Mouse (Mus musculus): ENCODE results near the gene Fndc3b. TPM values are rescaled to one million over a fixed set of nuclear protein-coding genes. Genes with fewer than 3 reads are reported as not detected.

Fndc3b gene
- polyA plus RNA-seq, 1 experiment, result 5.0 TPM

- Histone ChIP-seq H3K27ac (ENCODE audit: control insufficient read depth, insufficient read depth, low read depth, low read length) (no peak overlapping the region), H3K27me3 (ENCODE audit: control insufficient read depth, insufficient read depth, low read length) (no peaks in the 10 kb centered on the region), H3K4me1 (ENCODE audit: control insufficient read depth, insufficient read depth, low read length) (peaks cover 5% of the 10 kb centered on the region; the same call in 1 of the 2 replicates), H3K36me3 (ENCODE audit: control insufficient read depth, insufficient read depth, low read length) (no peaks in the 10 kb centered on the region), H3K4me3 (ENCODE audit: control insufficient read depth, low read depth, low read length) (no peak overlapping the region)
- TF ChIP-seq POLR2A (IDR thresholded peaks at IDR 0.05; ENCODE audit: control insufficient read depth, low read depth, low read length) (no peak), CTCF (IDR thresholded peaks at IDR 0.05; ENCODE audit: control insufficient read depth, insufficient read depth, insufficient replicate concordance, low read depth, low read length) (no peak)
These were observed 2.5 kb downstream of the Fndc3b start for GRCm38 (mm10) chr3:27708581-27708980.

DNA sequence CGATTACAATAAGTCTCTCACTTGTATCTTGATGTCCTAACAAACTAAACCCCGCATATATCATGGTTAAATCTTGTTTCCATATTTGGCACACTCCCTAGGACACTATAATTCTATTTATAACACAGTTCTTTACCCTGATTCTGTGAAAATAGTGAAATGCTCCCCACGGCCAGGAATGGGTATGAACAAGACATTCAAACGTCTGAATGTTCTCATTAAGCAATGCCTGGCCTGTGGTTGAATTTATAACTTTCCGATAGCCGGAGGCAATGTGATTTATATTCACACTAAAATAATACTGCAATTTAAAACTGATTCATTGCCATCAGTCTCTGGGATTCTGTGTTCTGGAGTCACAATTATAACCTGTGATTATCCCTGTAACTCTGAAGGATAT is 5.3 kb downstream of the Fndc3b start:
- Histone ChIP-seq H3K4me3 (ENCODE audit: control insufficient read depth, low read depth, low read length) (no peak overlapping the region), H3K27ac (ENCODE audit: control insufficient read depth, insufficient read depth, low read depth, low read length) (no peak overlapping the region)

GRCm38 (mm10) chr3:27705056-27705455 is 6.1 kb downstream of the Fndc3b start:
- H3K4me1 ChIP-seq (ENCODE audit: control insufficient read depth, insufficient read depth, low read length), result peaks cover 5% of the 10 kb centered on the region; the same call in 1 of the 2 replicates
- no peaks in the 10 kb centered on the region for H3K27me3 ChIP-seq (ENCODE audit: control insufficient read depth, insufficient read depth, low read length)
- no peak overlapping the region for H3K27ac ChIP-seq (ENCODE audit: control insufficient read depth, insufficient read depth, low read depth, low read length)
- no peak overlapping the region for H3K4me3 ChIP-seq (ENCODE audit: control insufficient read depth, low read depth, low read length)
- H3K36me3 ChIP-seq (ENCODE audit: control insufficient read depth, insufficient read depth, low read length), result no peaks in the 10 kb centered on the region
- no peak for TF ChIP-seq CTCF (IDR thresholded peaks at IDR 0.05; ENCODE audit: control insufficient read depth, insufficient read depth, insufficient replicate concordance, low read depth, low read length)
- TF ChIP-seq POLR2A (IDR thresholded peaks at IDR 0.05; ENCODE audit: control insufficient read depth, low read depth, low read length), result no peak

More for the DNA sequence above, 5.3 kb downstream of the Fndc3b start:
- TF ChIP-seq POLR2A (IDR thresholded peaks at IDR 0.05; ENCODE audit: control insufficient read depth, low read depth, low read length), result no peak
- no peak for TF ChIP-seq CTCF (IDR thresholded peaks at IDR 0.05; ENCODE audit: control insufficient read depth, insufficient read depth, insufficient replicate concordance, low read depth, low read length)
- Histone ChIP-seq H3K36me3 (ENCODE audit: control insufficient read depth, insufficient read depth, low read length) (no peaks in the 10 kb centered on the region), H3K27me3 (ENCODE audit: control insufficient read depth, insufficient read depth, low read length) (no peaks in the 10 kb centered on the region), H3K4me1 (ENCODE audit: control insufficient read depth, insufficient read depth, low read length) (peaks cover 5% of the 10 kb centered on the region; the same call in 1 of the 2 replicates)

- Histone ChIP-seq H3K27ac (ENCODE audit: control insufficient read depth, insufficient read depth, low read depth, low read length) (no peak overlapping the region), H3K4me1 (ENCODE audit: control insufficient read depth, insufficient read depth, low read length) (peaks cover 5% of the 10 kb centered on the region; the same call in 1 of the 2 replicates), H3K36me3 (ENCODE audit: control insufficient read depth, insufficient read depth, low read length) (no peaks in the 10 kb centered on the region), H3K4me3 (ENCODE audit: control insufficient read depth, low read depth, low read length) (no peak overlapping the region), H3K27me3 (ENCODE audit: control insufficient read depth, insufficient read depth, low read length) (no peaks in the 10 kb centered on the region)
- TF ChIP-seq POLR2A (IDR thresholded peaks at IDR 0.05; ENCODE audit: control insufficient read depth, low read depth, low read length) (no peak), CTCF (IDR thresholded peaks at IDR 0.05; ENCODE audit: control insufficient read depth, insufficient read depth, insufficient replicate concordance, low read depth, low read length) (no peak)
These were observed 6.5 kb downstream of the Fndc3b start for GRCm38 (mm10) chr3:27704641-27705040.

- no peak overlapping the region for H3K27ac ChIP-seq (ENCODE audit: control insufficient read depth, insufficient read depth, low read depth, low read length)
- peaks cover 2% of the 10 kb centered on the region; the same call in 1 of the 2 replicates for H3K4me1 ChIP-seq (ENCODE audit: control insufficient read depth, insufficient read depth, low read length)
- no peaks in the 10 kb centered on the region for H3K27me3 ChIP-seq (ENCODE audit: control insufficient read depth, insufficient read depth, low read length)
- no peaks in the 10 kb centered on the region for H3K36me3 ChIP-seq (ENCODE audit: control insufficient read depth, insufficient read depth, low read length)
- no peak for TF ChIP-seq POLR2A (IDR thresholded peaks at IDR 0.05; ENCODE audit: control insufficient read depth, low read depth, low read length)
- TF ChIP-seq CTCF (IDR thresholded peaks at IDR 0.05; ENCODE audit: control insufficient read depth, insufficient read depth, insufficient replicate concordance, low read depth, low read length), result no peak
- H3K4me3 ChIP-seq (ENCODE audit: control insufficient read depth, low read depth, low read length), result no peak overlapping the region
These were observed 7.6 kb downstream of the Fndc3b start for GRCm38 (mm10) chr3:27703531-27703930.

DNA sequence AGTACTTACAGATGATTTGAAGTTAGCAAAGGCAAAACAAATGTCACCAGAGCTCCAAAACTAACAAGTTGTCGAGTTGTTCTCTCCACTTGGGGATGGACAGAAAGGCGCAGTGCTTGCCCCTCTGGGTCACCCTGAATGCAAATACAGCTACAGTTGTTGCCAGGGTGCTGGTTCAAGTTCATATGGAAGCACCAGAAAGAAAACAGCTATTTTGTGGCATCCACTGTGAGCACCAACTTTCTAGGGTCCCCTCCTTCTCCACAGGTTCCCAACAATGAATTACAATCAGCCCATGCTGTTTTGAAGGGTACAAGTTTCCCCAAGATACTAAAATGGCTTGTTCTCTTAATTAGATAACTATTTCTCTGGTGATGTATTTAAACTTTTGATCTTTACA is 8.0 kb downstream of the Fndc3b start:
- TF ChIP-seq CTCF (IDR thresholded peaks at IDR 0.05; ENCODE audit: control insufficient read depth, insufficient read depth, insufficient replicate concordance, low read depth, low read length) (no peak), POLR2A (IDR thresholded peaks at IDR 0.05; ENCODE audit: control insufficient read depth, low read depth, low read length) (no peak)
- Histone ChIP-seq H3K27ac (ENCODE audit: control insufficient read depth, insufficient read depth, low read depth, low read length) (no peak overlapping the region), H3K4me1 (ENCODE audit: control insufficient read depth, insufficient read depth, low read length) (peaks cover 2% of the 10 kb centered on the region; the same call in 1 of the 2 replicates), H3K36me3 (ENCODE audit: control insufficient read depth, insufficient read depth, low read length) (no peaks in the 10 kb centered on the region), H3K27me3 (ENCODE audit: control insufficient read depth, insufficient read depth, low read length) (no peaks in the 10 kb centered on the region), H3K4me3 (ENCODE audit: control insufficient read depth, low read depth, low read length) (no peak overlapping the region)

GRCm38 (mm10) chr3:27698671-27699070 is 12.4 kb downstream of the Fndc3b start:
- H3K27me3 ChIP-seq (ENCODE audit: control insufficient read depth, insufficient read depth, low read length), result no peaks in the 10 kb centered on the region
- no peak overlapping the region for H3K4me3 ChIP-seq (ENCODE audit: control insufficient read depth, low read depth, low read length)
- H3K4me1 ChIP-seq (ENCODE audit: control insufficient read depth, insufficient read depth, low read length), result no peaks in the 10 kb centered on the region
- H3K27ac ChIP-seq (ENCODE audit: control insufficient read depth, insufficient read depth, low read depth, low read length), result no peak overlapping the region
- TF ChIP-seq POLR2A (IDR thresholded peaks at IDR 0.05; ENCODE audit: control insufficient read depth, low read depth, low read length), result no peak
- TF ChIP-seq CTCF (IDR thresholded peaks at IDR 0.05; ENCODE audit: control insufficient read depth, insufficient read depth, insufficient replicate concordance, low read depth, low read length), result no peak
- no peaks in the 10 kb centered on the region for H3K36me3 ChIP-seq (ENCODE audit: control insufficient read depth, insufficient read depth, low read length)

GRCm38 (mm10) chr3:27696449-27696797 is 14.7 kb downstream of the Fndc3b start:
- Histone ChIP-seq H3K4me3 (ENCODE audit: control insufficient read depth, low read depth, low read length) (no peak overlapping the region), H3K4me1 (ENCODE audit: control insufficient read depth, insufficient read depth, low read length) (no peaks in the 10 kb centered on the region), H3K36me3 (ENCODE audit: control insufficient read depth, insufficient read depth, low read length) (no peaks in the 10 kb centered on the region), H3K27ac (ENCODE audit: control insufficient read depth, insufficient read depth, low read depth, low read length) (no peak overlapping the region), H3K27me3 (ENCODE audit: control insufficient read depth, insufficient read depth, low read length) (no peaks in the 10 kb centered on the region)
- TF ChIP-seq POLR2A (IDR thresholded peaks at IDR 0.05; ENCODE audit: control insufficient read depth, low read depth, low read length) (no peak), CTCF (IDR thresholded peaks at IDR 0.05; ENCODE audit: control insufficient read depth, insufficient read depth, insufficient replicate concordance, low read depth, low read length) (no peak)
